Mouse (Mus musculus) CD4-positive naive resting alpha-beta T cell, adult 76 days (primary cell): ENCODE measurements around the gene Gss. TPM values are rescaled to one million over a fixed set of nuclear protein-coding genes. Genes with fewer than 3 reads are reported as not detected.

ENCODE experiments used
- total RNA-seq: library from RNA; stranded (reverse); gene quantifications from one replicate; pipeline ENCODE4 v1.2.4, GENCODE M21; 2023

Gene Gss
- 9.0 TPM for total RNA-seq

DNA sequence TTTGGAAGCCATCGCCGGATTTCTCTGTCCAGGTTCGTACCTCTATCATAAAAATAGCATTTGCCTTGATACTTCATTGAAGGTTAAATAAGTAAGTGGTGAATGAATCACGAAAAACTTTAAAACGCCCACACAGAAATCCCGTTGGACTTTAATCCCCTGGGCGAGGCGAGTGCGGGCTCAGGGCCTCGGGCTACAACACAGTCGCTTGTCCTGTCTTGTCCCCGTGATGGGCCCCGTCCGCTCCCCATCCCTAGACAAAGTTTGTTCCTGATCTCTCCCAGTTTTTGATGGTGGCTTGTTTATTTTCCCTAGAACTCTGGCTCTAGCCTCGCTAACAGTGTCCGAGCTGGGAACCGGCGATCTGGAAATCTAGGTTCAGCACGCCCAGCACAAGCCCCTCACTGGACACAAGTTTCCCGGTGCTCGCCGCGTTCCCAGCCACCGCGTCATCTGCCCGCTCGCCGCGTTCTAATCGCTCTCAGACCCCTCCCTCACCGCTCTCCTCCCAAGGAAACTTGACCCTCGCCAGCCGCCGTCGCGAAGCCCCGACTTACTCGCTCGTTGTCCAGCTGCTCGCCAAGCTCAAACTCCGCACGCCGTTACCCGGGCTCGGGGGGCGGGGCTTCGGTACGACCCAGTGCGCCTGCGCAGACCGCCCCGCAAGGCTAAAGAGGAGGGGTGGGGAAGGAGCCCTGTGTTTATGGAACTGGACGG lies at the start of gene Gss:
TSS of gene Gss (minus strand) at position 674 of the 717 bp plus-strand sequence.

DNA sequence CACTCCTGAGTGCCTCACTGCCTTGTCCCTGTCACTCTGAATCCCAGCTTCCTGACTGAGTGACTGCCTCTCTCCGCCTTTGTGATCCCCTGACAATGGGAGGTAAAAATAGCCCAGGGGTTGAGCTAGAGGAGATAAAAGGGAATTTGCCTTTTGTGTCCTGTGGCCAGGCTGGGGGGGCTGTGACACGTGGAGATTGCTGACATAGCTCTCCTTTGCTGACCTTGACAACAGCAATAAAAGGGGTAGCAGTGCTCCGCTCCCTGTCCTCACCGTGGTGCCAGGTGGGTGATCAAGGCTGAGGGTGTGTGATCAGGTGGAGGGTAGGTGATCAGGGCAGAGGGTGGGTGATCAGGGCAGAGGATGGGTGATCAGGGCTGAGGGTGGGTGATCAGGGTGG lies 18.4 kb upstream of the Gss start, which contains the start of gene Myh7b:
TSS of gene Myh7b (plus strand) at position 235 of the 400 bp plus-strand sequence.

DNA sequence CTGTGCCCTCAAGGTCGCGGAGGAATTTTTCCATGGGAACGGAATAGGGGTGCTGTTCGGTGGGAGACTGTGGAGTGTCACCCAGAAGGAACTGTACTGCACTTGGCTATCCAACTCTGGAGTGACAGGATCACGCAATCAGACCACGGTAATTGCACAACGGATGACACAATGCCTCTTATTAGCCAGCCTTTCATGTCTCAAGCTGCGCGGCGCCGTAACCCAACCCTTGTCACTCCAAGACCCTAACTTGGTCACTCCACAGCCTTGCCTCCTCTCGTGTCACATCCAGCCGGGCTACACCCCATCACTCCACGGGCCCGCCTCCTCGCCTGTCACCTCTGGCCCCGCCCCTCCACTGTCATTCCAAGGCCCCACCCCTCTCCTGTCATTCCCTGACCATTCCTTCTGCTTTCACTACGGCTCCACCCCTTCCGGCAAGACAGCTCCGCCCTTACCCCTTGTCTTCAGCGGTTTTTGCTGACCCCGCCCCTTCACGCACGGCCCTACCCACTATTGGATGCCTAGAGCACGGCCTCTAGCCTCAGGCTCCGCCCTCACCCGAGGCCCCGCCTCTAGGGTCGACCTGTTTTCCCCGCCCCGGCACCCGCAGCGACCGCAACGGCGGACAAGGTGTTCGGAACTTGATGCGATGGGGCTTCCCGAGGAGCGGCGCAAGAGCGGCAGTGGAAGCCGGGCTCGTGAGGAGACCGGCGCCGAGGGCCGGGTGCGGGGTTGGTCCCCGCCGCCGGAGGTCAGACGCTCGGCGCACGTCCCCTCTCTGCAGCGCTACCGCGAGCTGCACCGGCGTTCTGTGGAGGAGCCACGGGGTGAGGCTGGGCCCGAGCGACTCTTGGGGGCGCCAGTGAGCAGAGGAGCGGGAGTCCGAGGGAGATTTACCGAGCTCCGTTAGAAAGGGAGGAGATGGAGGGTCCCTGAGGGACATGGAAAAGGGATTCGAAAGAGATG lies 74.9 kb downstream of the Gss start, which contains the start of the genes Acss2 and Ggt7:
TSS of gene Acss2 (plus strand) at position 494 of the 969 bp plus-strand sequence.
TSS of gene Ggt7 (minus strand) at position 783 of the 969 bp plus-strand sequence.

Other genes with a start within 250 kb of the Gss start
- 20.4 TPM for gene Pigu, start 235.4 kb downstream of the Gss start, total RNA-seq
- 121 TPM for gene Trp53inp2, start 211.8 kb downstream of the Gss start, total RNA-seq
- gene Ncoa6, start 118.9 kb downstream of the Gss start, total RNA-seq, result 62.4 TPM
- 58.8 TPM for gene Acss2, start 74.9 kb downstream of the Gss start, total RNA-seq
- gene Ggt7, start 74.6 kb downstream of the Gss start, total RNA-seq, result 3.4 TPM
- not detected for gene Myh7b, start 18.4 kb upstream of the Gss start, total RNA-seq
- 154 TPM for gene Trpc4ap, start 99.6 kb upstream of the Gss start, total RNA-seq
- 26.6 TPM for gene Edem2, start 136.7 kb upstream of the Gss start, total RNA-seq
- not detected for gene Gm17581, start 143.1 kb upstream of the Gss start, total RNA-seq
- gene Procr, start 158.3 kb upstream of the Gss start, total RNA-seq, result 0.35 TPM
- gene Mmp24, start 182.5 kb upstream of the Gss start, total RNA-seq, result not detected
- 19.5 TPM for gene BC029722, start 226.6 kb upstream of the Gss start, total RNA-seq
- 124 TPM for gene Eif6, start 234.1 kb upstream of the Gss start, total RNA-seq
- 0.18 TPM for gene Fam83c, start 242.0 kb upstream of the Gss start, total RNA-seq